Comparison of ENCODE assay signal across 14 mouse cellular contexts in the genomic region with DNA sequence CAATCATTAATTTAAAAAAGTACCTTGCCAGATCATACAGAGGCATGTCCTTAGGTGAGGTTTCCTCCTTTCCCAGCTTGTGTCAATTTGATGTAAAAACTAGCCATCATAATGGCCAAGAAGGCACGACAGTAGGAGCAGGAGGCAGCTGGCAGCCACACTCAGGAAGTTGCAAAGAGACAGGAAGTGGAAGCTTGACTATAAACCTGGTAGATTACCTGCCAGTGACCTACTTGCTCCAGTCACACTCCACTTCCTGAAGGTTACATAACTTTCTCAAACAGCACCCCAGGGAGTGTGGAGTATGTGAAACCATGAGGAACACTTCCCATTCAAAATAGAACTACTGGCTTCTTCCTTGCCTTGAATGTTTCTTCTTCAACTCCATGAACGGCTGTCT.
A peak's percentile ranks its signal among the peaks of the same experiment; 100 is the strongest.
DNase-seq lines count a peak whose midpoint lies in the region; ATAC-seq lines count a peak whose summit lies in the region.
"Had no signal": no experiment of that assay in that cellular context is flagged by ENCODE, and none has a peak within 500 bp of the region (broad histone marks: within the 10 kb centered on the region; RNA-seq: fewer than 3 reads in every experiment).

No protein-coding gene starts in this region.

- peak; percentile 70 for ATAC-seq in megakaryocyte progenitor cell, adult 5-6 weeks (replicated peaks; ENCODE audit: poor library complexity)
- ATAC-seq: midbrain, embryonic 16.5 days had no signal

- peak; percentile 9 for DNase-seq in adrenal gland, postnatal 10 days
- DNase-seq in adrenal gland, adult 2 months, result no peak
- peak; percentile 12 for DNase-seq in lung, postnatal 25 days (ENCODE audit: low spot score)
- DNase-seq in lung, postnatal 14 days, result no peak
- peak; percentile 30 to 56 for DNase-seq in thymus, postnatal 36 days
- DNase-seq in cerebellum, adult 9-11 months, result no peak
- no peak for DNase-seq in layer of hippocampus, postnatal 25 days (ENCODE audit: extremely low spot score in 1 of 2, low spot score in 1 of 2)
- DNase-seq: adrenal gland, postnatal 25 days; cerebellum, postnatal 36 days; gastrocnemius, postnatal 25 days; heart, postnatal 4 days; retina, postnatal 1 day had no signal

Comparison
In these comparisons a context has a peak if more than half of its experiments do, and no peak if none do; other contexts are left out.
1. DNase-seq: peak in adrenal gland, postnatal 10 days (single experiment), lung, postnatal 25 days (single experiment) and thymus, postnatal 36 days (2 of 2); none in adrenal gland, adult 2 months (single experiment), lung, postnatal 14 days (single experiment), cerebellum, adult 9-11 months (single experiment) and layer of hippocampus, postnatal 25 days (0 of 2).